Mouse (Mus musculus): ENCODE data around the gene Slc20a1. TPM values are rescaled to one million over a fixed set of nuclear protein-coding genes. Genes with fewer than 3 reads are reported as not detected.

Gene Slc20a1
- total RNA-seq, 4 experiments from 2014 or later = 7.5 to 11.3 (median 8.6) TPM

GRCm38 (mm10) chr2:129249321-129249720, 50.8 kb downstream of the Slc20a1 start:
- no peak for DNase-seq (ENCODE audit: low spot score in 2 of 2)

GRCm38 (mm10) chr2:129252836-129253630, 54.5 kb downstream of the Slc20a1 start:
- no peak for DNase-seq (ENCODE audit: low spot score in 2 of 2)

- DNase-seq (ENCODE audit: low spot score in 2 of 2) = no peak
These were observed 55.0 kb downstream of the Slc20a1 start for GRCm38 (mm10) chr2:129253631-129253970.

- no peak for DNase-seq (ENCODE audit: low spot score in 2 of 2)
These were observed 55.5 kb downstream of the Slc20a1 start for GRCm38 (mm10) chr2:129254076-129254475.

GRCm38 (mm10) chr2:129256006-129256405, 57.4 kb downstream of the Slc20a1 start:
- no peak for DNase-seq (ENCODE audit: low spot score in 2 of 2)

GRCm38 (mm10) chr2:129258056-129258455, 59.5 kb downstream of the Slc20a1 start:
- no peak for DNase-seq (ENCODE audit: low spot score in 2 of 2)

- peak in 1 of 2 experiments; percentile 8 for DNase-seq (ENCODE audit: low spot score in 2 of 2)
These were observed 60.1 kb downstream of the Slc20a1 start for GRCm38 (mm10) chr2:129258475-129259211.

GRCm38 (mm10) chr2:129260646-129261045, 62.1 kb downstream of the Slc20a1 start:
- DNase-seq (ENCODE audit: low spot score in 2 of 2) = no peak

Other genes starting within 250 kb of the Slc20a1 start
- 10 to 100 TPM in 2 of 4 experiments, 1 to 10 TPM in 2; 6.4 to 11.8 (median 10.0) TPM for gene Zc3h6, start 231.4 kb upstream of the Slc20a1 start, total RNA-seq (2022)
- 10 to 100 TPM; 16.0 to 22.3 (median 18.3) TPM for gene Gm10762, start 231.0 kb upstream of the Slc20a1 start, total RNA-seq (2022)
- not detected for gene Vinac1, start 150.6 kb upstream of the Slc20a1 start, total RNA-seq (2022)
- 1 to 10 TPM; 6.2 to 9.0 (median 7.6) TPM for gene Ttl, start 132.8 kb upstream of the Slc20a1 start, total RNA-seq (2022)
- gene Polr1b, start 97.8 kb upstream of the Slc20a1 start, total RNA-seq (2022) = 10 to 100 TPM; 10.9 to 13.7 (median 11.3) TPM
- gene Chchd5, start 69.1 kb upstream of the Slc20a1 start, total RNA-seq (2022) = 10 to 100 TPM in 2 of 4 experiments, 1 to 10 TPM in 2; 8.5 to 11.0 (median 9.5) TPM
- not detected for gene Ckap2l, start 98.4 kb downstream of the Slc20a1 start, total RNA-seq (2022)
- gene Il1a, start 111.2 kb downstream of the Slc20a1 start, total RNA-seq (2022) = not detected
- gene Il1b, start 172.4 kb downstream of the Slc20a1 start, total RNA-seq (2022) = not detected

All from gastrocnemius, adult 8-10 months (tissue).